Mouse (Mus musculus) gastrocnemius, postnatal 25 days (tissue): ENCODE data around the gene Asic3. TPM values are rescaled to one million over a fixed set of nuclear protein-coding genes. Genes with fewer than 3 reads are reported as not detected.

Experiments used
- DNase-seq: peaks from one replicate; pipeline ENCODE4 v3.0.0; 2022
- total RNA-seq, 2 experiments: library from RNA; stranded (reverse); gene quantifications; 1 replicate in 1 of 2; 2 replicates in 1 of 2; pipeline ENCODE4 v1.2.3; 2021

Asic3 gene
- total RNA-seq, 2 experiments from 2014 or later: 0.19 TPM; not detected in 1

GRCm38 (mm10) chr5:24452030-24452690, 39.0 kb downstream of the Asic3 start, which contains the start of gene Agap3:
Gene Agap3 (plus strand): TSS chr5:24452177.
- DNase-seq: no peak

GRCm38 (mm10) chr5:24452691-24453233, 39.6 kb downstream of the Asic3 start:
- DNase-seq: peak; percentile 38

- DNase-seq: no peak
Observed at GRCm38 (mm10) chr5:24453283-24453984, 40.2 kb downstream of the Asic3 start.

DNA sequence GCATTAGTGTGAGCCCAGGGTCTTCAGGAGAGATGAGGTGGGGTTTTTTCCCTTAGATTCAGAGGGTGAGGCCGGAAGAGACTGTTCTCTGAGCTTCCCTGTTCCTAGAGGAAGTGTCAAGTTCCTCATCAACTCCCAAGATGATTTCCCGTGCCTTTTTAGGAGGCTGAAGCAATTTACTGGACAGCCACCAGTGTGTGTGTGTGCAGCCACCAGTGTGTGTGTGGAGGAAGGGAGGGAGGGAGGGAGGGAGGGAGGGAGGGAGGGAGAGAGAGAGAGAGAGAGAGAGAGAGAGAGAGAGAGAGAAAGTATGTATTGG, 40.8 kb downstream of the Asic3 start:
- DNase-seq: no peak

DNA sequence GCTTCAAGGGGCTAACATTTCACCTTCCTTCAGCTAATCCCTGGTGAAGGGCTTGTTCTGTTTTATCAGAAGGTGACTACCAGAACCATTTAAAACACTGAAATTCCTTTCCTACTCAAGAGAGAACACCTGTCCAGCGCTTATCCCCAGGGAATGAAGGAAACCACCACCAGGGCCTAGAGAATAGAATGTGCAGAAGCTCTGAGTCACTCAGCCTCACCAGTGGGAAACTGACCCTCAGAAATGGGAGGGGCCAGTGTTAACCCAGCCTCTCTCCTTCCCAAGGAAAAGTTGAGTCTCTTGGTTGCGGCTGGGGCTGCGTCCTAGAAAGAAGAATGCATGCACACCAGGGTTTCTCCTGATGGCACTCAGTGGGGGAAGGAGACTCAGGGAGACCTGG, 41.9 kb downstream of the Asic3 start:
- no peak for DNase-seq

DNA sequence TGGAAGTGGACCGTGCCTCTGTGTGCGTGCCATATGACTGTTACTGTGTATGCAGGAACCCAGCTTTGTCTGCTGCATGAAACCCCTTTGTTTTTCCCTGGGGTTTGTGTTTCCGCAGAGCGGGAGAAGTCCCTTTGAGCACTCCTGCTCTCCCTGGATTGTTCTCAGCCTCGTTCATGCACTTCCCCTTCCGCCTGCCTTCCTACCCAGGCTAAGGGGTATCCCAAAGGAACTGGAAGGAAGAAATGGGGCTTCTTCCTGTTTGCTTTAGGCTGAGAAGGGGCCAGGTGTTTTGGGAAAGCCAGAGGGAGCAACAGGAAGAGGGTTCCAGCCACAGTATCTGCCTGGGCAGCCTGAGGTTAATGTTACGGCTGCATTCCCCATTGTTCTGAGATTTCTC, 42.4 kb downstream of the Asic3 start:
- DNase-seq: no peak

DNA sequence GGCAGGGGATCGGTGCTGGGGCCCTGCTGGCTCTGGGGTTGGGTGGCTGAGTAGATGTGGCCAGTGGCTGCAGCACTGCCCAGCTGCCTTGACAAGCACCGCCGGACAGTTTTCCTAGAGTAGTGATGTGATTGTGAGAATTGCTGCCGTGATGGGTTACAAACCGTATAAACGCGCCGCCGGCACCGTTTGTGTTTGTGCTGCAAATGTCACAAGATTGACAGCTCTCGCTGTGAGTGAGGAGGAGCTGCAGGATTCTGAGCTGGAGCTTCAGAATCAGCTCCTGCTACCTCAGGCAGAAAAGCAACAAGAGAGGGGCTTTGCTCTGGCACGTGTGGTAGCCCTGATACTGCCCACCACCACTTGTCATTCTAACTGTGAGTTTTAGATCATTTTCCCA, 53.6 kb downstream of the Asic3 start:
- no peak for DNase-seq

Other genes starting within 250 kb of the Asic3 start
- 1 to 10 TPM; 5.0 TPM for gene Nupl2, start 248.4 kb upstream of the Asic3 start, total RNA-seq
- gene Kcnh2, start 61.8 kb upstream of the Asic3 start, total RNA-seq: 1 to 10 TPM; 2.1 to 3.7 TPM
- gene Nos3, start 48.6 kb upstream of the Asic3 start, total RNA-seq: 1 to 10 TPM; 5.6 to 7.7 TPM
- under 1 TPM; 0.10 to 0.19 TPM for gene Atg9b, start 21.2 kb upstream of the Asic3 start, total RNA-seq
- 10 to 100 TPM; 33.1 to 40.2 TPM for gene Abcb8, start 19.7 kb upstream of the Asic3 start, total RNA-seq
- 10 to 100 TPM; 11.7 to 13.7 TPM for gene Cdk5, start 10.1 kb downstream of the Asic3 start, total RNA-seq
- gene Slc4a2, start 10.4 kb downstream of the Asic3 start, total RNA-seq: 10 to 100 TPM; 17.9 to 19.9 TPM
- gene Fastk, start 31.9 kb downstream of the Asic3 start, total RNA-seq: 100 to 1,000 TPM; 169 to 176 TPM
- gene Tmub1, start 34.5 kb downstream of the Asic3 start, total RNA-seq: 10 to 100 TPM; 17.2 to 18.9 TPM
- 10 to 100 TPM; 52.4 to 56.0 TPM for gene Agap3, start 38.8 kb downstream of the Asic3 start, total RNA-seq
- gene Gbx1, start 113.8 kb downstream of the Asic3 start, total RNA-seq: not detected
- 10 to 100 TPM; 33.2 to 66.7 TPM for gene Asb10, start 127.6 kb downstream of the Asic3 start, total RNA-seq
- gene 4931409K22Rik, start 143.4 kb downstream of the Asic3 start, total RNA-seq: not detected
- gene Abcf2, start 164.1 kb downstream of the Asic3 start, total RNA-seq: 10 to 100 TPM; 88.0 to 97.0 TPM
- gene Chpf2, start 173.3 kb downstream of the Asic3 start, total RNA-seq: 1 to 10 TPM; 8.0 to 10.0 TPM
- 100 to 1,000 TPM; 125 to 163 TPM for gene Smarcd3, start 211.0 kb downstream of the Asic3 start, total RNA-seq